Mouse (Mus musculus): ENCODE measurements around the gene Cdk13. TPM values are rescaled to one million over a fixed set of nuclear protein-coding genes. Genes with fewer than 3 reads are reported as not detected.

Cdk13 gene
- polyA plus RNA-seq, 1 experiment: 53.4 TPM

GRCm38 (mm10) chr13:17671122-17671521 is 133.8 kb downstream of the Cdk13 start:
- TF ChIP-seq CTCF (IDR thresholded peaks at IDR 0.05; ENCODE audit: borderline replicate concordance, insufficient read depth, low read length) (no peak), POLR2A (IDR thresholded peaks at IDR 0.05; ENCODE audit: low read depth, low read length) (no peak)
- no peaks in the 10 kb centered on the region for H3K4me1 ChIP-seq (ENCODE audit: control insufficient read depth, insufficient read depth, low read length)
- H3K27ac ChIP-seq (ENCODE audit: insufficient read depth, low read length): no peak overlapping the region
- no peak overlapping the region for H3K4me3 ChIP-seq (ENCODE audit: insufficient read depth, low read length)

- no peaks in the 10 kb centered on the region for H3K4me1 ChIP-seq (ENCODE audit: control insufficient read depth, insufficient read depth, low read length)
- no peak overlapping the region for H3K4me3 ChIP-seq (ENCODE audit: insufficient read depth, low read length)
- no peak overlapping the region for H3K27ac ChIP-seq (ENCODE audit: insufficient read depth, low read length)
- no peak for TF ChIP-seq CTCF (IDR thresholded peaks at IDR 0.05; ENCODE audit: borderline replicate concordance, insufficient read depth, low read length)
- TF ChIP-seq POLR2A (IDR thresholded peaks at IDR 0.05; ENCODE audit: low read depth, low read length): no peak
These were observed 137.5 kb downstream of the Cdk13 start for GRCm38 (mm10) chr13:17667380-17667779.

Other genes with a start within 250 kb of the Cdk13 start
- gene Mplkip, start 109.9 kb downstream of the Cdk13 start, polyA plus RNA-seq (2011; ENCODE audit: insufficient read length, low read depth, missing spikeins): 33.0 and 34.6 TPM in 2 replicates
- 2.1 and 3.3 TPM in 2 replicates for gene Sugct, start 109.5 kb downstream of the Cdk13 start, polyA plus RNA-seq (2011; ENCODE audit: insufficient read length, low read depth, missing spikeins)
- 60.8 and 65.3 TPM in 2 replicates for gene Rala, start 139.1 kb upstream of the Cdk13 start, polyA plus RNA-seq (2011; ENCODE audit: insufficient read length, low read depth, missing spikeins)
- 27.3 and 29.4 TPM in 2 replicates for gene Yae1d1, start 188.3 kb upstream of the Cdk13 start, polyA plus RNA-seq (2011; ENCODE audit: insufficient read length, low read depth, missing spikeins)

Measured in embryonic fibroblast, embryonic 13.5 days (primary cell).